Mouse (Mus musculus): ENCODE measurements around the gene H2-D1.

- TF ChIP-seq CHD1 (IDR thresholded peaks at IDR 0.05; ENCODE audit: low read depth, low read length) (no peak), MAZ (IDR thresholded peaks at IDR 0.05; ENCODE audit: low read depth, low read length) (no peak), POLR2A (IDR thresholded peaks at IDR 0.05; ENCODE audit: control insufficient read depth in 1 of 2, insufficient read depth in 1 of 2, low read depth in 1 of 2, low read length in 2 of 2, poor library complexity in 1 of 2) (no peak), EP300 (IDR thresholded peaks at IDR 0.05; ENCODE audit: low read depth in 1 of 2, low read length in 2 of 2) (no peak), E2F4 (IDR thresholded peaks at IDR 0.05; ENCODE audit: borderline replicate concordance, low read depth, low read length) (no peak), CTCF (IDR thresholded peaks at IDR 0.05 in 2 of 3, conservative IDR thresholded peaks at IDR 0.05 in 1 of 3; ENCODE audit: control insufficient read depth in 1 of 3, insufficient read depth in 1 of 3, low read depth in 2 of 3, low read length in 3 of 3, poor library complexity in 1 of 3, severe bottlenecking in 1 of 3) (no peak), UBTF (IDR thresholded peaks at IDR 0.05; ENCODE audit: borderline replicate concordance, insufficient read depth, low read depth, low read length) (no peak), SIN3A (IDR thresholded peaks at IDR 0.05; ENCODE audit: low read length) (no peak), SMC3 (IDR thresholded peaks at IDR 0.05; ENCODE audit: low read depth, low read length) (no peak)
Observed at GRCm38 (mm10) chr17:35236996-35237395, 25.5 kb upstream of the H2-D1 start.
